Mouse (Mus musculus) heart, embryonic 15.5 days (tissue): ENCODE measurements around the gene Kat8. TPM values are rescaled to one million over a fixed set of nuclear protein-coding genes. Genes with fewer than 3 reads are reported as not detected.
"Not testable (repeated sequence)": the region's sequence is repeated elsewhere in the genome, so short reads cannot be mapped to it uniquely, and the experiment has no call there.

Source experiments
- ATAC-seq: fragments of 200-750 bp; cut with Nextera tagmentation; replicated peaks from 2 replicates; pipeline ENCODE4 v1.8.0; 2017; ENCODE audit warnings: low read depth, moderate TSS enrichment; ENCODE audit not compliant: insufficient number of reproducible peaks, insufficient read depth, low FRiP score
- H3K27ac ChIP-seq: fragments of 300-500 bp; sonication (generic); 2 replicates; pipeline ENCODE4 v1.5.1; 2015; ENCODE audit warnings: mild to moderate bottlenecking, inconsistent platforms
- H3K27me3 ChIP-seq: fragments of 300-500 bp; sonication (generic); 2 replicates; pipeline ENCODE4 v1.6.1; 2015; ENCODE audit warnings: inconsistent platforms
- H3K36me3 ChIP-seq: fragments of 300-500 bp; sonication (generic); 2 replicates; pipeline ENCODE4 v1.6.1; 2015; ENCODE audit warnings: mild to moderate bottlenecking, inconsistent platforms
- H3K4me1 ChIP-seq: fragments of 300-500 bp; sonication (generic); replicated peaks from 2 replicates; pipeline ENCODE4 v1.6.1; 2015; ENCODE audit warnings: inconsistent platforms
- H3K4me2 ChIP-seq: fragments of 300-500 bp; sonication (generic); 2 replicates; pipeline ENCODE4 v1.6.1; 2015; ENCODE audit warnings: inconsistent platforms, mild to moderate bottlenecking, moderate library complexity
- H3K4me3 ChIP-seq: fragments of 300-500 bp; sonication (generic); 2 replicates; pipeline ENCODE4 v1.5.1; 2015; ENCODE audit warnings: mild to moderate bottlenecking, inconsistent platforms
- H3K9ac ChIP-seq: fragments of 300-500 bp; sonication (generic); 2 replicates; pipeline ENCODE4 v1.6.1; 2015; ENCODE audit warnings: mild to moderate bottlenecking, inconsistent platforms
- H3K9me3 ChIP-seq: fragments of 300-500 bp; sonication (generic); replicated peaks from 2 replicates; pipeline ENCODE4 v1.6.1; 2016; ENCODE audit warnings: inconsistent platforms
- WGBS: fragments of 180-500 bp; shearing (Covaris S2); methylation state at CpG from one replicate; pipeline ENCODE4 v1.1.7; 2015; ENCODE audit warnings: mixed read lengths; 5-methylcytosine and 5-hydroxymethylcytosine counted together
- polyA plus RNA-seq: library from polyadenylated mRNA; unstranded; fragments of >200 nt; fragmentation: Nextera tagmentation; extraction: Ambion mirVana; gene quantifications from 2 replicates; pipeline ENCODE4 v1.2.1, GENCODE M21; 2015

Gene Kat8
- polyA plus RNA-seq, 1 experiment from 2014 or later = 23.5 TPM

DNA sequence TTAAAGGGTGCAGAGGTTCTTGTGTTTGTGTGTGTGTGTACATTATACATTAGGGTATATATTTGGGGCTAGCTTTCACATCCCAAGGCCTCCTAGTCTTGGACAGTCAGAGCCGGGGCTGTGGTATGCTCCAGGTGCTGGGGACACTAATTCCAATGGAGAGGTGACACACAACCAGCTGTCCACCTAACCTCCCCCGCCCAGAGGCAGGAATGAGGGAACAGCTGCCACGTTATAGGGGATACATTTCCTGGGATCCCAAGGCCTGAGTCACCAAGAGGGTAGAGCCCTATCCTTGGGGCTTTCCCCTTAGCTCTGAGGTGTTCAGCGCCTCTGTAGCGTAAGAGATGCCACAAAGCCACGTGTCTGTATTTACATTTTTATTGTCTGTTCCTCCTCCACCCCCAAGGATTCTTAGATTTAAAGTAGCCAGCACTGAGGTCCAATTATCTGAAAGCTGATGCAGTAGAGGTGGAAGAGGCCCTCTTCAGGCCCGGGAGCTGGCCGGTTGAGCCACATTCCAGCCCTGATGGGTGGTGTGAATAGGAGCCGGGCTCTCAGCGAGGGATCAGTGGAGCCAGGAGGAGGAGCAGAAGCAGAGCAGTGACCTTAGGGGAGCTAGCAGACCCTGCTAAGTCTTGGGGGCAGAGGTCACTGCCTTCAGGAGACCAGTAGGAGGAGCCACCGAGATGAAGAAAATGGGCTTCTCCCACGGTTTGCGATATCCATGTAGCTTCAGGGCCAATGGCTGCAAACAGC lies 20.1 kb downstream of the Kat8 start:
- peaks cover 27% of the 10 kb centered on the region for H3K27me3 ChIP-seq
- WGBS = 33% methylated on average over 13 of the region's 13 CpGs
- H3K9me3 ChIP-seq = no peaks in the 10 kb centered on the region
- no peaks in the 10 kb centered on the region for H3K36me3 ChIP-seq
- H3K4me1 ChIP-seq = peaks cover 30% of the 10 kb centered on the region
- H3K27ac ChIP-seq = no peak overlapping the region
- ATAC-seq = no peak
- H3K4me2 ChIP-seq = no peak overlapping the region
- no peak overlapping the region for H3K9ac ChIP-seq
- no peak overlapping the region for H3K4me3 ChIP-seq

GRCm38 (mm10) chr7:127934075-127934474 lies 21.8 kb downstream of the Kat8 start:
- WGBS = 80% methylated on average over 5 of the region's 5 CpGs
- Histone ChIP-seq H3K9ac (no peak overlapping the region), H3K27me3 (peaks cover 13% of the 10 kb centered on the region; the same call in 1 of the 2 replicates)

DNA sequence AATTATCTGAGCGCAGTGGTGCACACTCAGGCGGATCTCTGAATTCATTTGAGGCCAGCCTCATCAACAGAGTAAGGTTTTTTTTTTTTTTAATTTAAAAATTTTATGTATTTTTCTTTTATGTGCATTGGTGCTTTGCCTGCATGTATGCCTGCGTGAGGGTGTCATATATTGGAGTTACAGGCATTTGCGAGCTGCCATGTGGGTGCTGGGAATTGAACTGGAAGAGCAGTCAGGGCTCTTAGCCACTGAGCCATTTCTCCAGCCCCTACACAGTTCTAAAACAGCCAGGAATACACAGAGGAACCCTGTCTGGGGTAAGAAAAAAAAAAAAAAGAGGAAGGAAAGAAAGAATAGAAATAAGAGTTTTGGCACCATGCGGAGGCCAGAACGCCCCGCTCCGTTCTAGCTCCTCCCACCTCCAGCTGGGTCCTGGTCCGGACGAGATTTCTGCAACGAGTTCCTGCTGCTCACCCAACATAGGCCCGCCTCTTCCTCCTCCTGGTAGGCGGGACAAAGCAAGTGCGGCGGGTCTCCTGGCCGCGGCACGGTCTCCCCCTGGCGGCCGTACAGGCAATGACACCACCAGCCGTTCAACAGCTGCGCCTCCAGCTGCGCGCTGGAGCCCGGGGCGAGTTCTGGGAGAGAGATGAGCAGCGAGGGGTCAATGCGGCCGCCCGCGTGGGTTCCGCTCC lies 22.9 kb downstream of the Kat8 start:
- Histone ChIP-seq H3K4me1 (peaks cover 15% of the 10 kb centered on the region), H3K36me3 (no peaks in the 10 kb centered on the region), H3K4me3 (peak overlapping the region; percentile 85), H3K9me3 (no peaks in the 10 kb centered on the region), H3K4me2 (peak overlapping the region; percentile 97), H3K27ac (peak overlapping the region; percentile 70), H3K9ac (peak overlapping the region; percentile 88), H3K27me3 (peaks cover 5% of the 10 kb centered on the region; the same call in 1 of the 2 replicates)
- ATAC-seq = peak; percentile 94
- 7% methylated on average over 32 of the region's 32 CpGs for WGBS

More at GRCm38 (mm10) chr7:127934075-127934474, 21.8 kb downstream of the Kat8 start:
- Histone ChIP-seq H3K4me2 (no peak overlapping the region), H3K27ac (no peak overlapping the region), H3K4me1 (peaks cover 26% of the 10 kb centered on the region), H3K36me3 (no peaks in the 10 kb centered on the region), H3K9me3 (no peaks in the 10 kb centered on the region), H3K4me3 (no peak overlapping the region)
- ATAC-seq = no peak

GRCm38 (mm10) chr7:127935748-127936159 lies 23.4 kb downstream of the Kat8 start:
- WGBS = under 1% methylated on average over 38 of the region's 38 CpGs
- Histone ChIP-seq H3K9ac (peak overlapping the region; percentile 88), H3K4me3 (peak overlapping the region; percentile 85), H3K27me3 (no peaks in the 10 kb centered on the region; the same call in 1 of the 2 replicates), H3K4me2 (peak overlapping the region; percentile 97), H3K27ac (peak overlapping the region; percentile 70), H3K4me1 (peaks cover 15% of the 10 kb centered on the region), H3K9me3 (no peaks in the 10 kb centered on the region), H3K36me3 (no peaks in the 10 kb centered on the region)
- ATAC-seq = peak; percentile 10

DNA sequence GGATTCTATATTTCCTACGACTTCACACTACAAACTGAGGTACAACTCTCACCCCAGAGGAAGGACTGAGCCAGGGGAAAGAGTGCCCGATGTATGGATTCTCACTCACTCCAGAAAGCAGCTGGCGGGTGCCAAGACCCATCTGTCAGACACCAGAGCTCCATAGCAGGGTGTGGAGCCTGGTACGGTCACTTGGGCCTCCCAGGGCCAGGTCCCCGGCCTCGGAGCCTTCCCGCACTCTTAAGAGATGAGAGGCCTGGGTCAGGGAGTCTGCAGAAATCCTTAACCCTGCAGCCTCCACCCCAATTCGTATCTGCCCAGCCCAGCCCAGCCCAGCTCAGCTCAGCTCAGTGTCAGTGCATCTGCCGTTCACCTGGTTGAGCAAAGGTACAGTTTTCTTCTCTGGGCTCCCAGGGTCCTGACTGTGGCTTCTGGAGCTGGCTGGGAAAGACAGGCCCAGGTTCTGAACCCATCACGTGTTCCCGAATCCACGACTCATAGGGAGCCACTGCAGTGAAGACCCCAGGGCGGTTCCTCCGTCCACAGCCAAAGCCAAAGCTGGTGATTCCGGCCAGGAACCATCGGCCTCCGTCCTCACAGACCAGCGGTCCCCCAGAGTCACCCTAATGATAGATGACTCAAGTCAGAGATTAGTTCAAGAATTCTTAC lies 24.0 kb downstream of the Kat8 start:
- H3K9ac ChIP-seq = peak overlapping the region; percentile 88
- H3K36me3 ChIP-seq = no peaks in the 10 kb centered on the region
- H3K27ac ChIP-seq = peak overlapping the region; percentile 70; the same call in 1 of the 2 replicates
- no peak for ATAC-seq
- peaks cover 13% of the 10 kb centered on the region for H3K4me1 ChIP-seq
- peak overlapping the region; percentile 97 for H3K4me2 ChIP-seq
- WGBS = 53% methylated on average over 18 of the region's 18 CpGs
- no peaks in the 10 kb centered on the region for H3K27me3 ChIP-seq
- H3K9me3 ChIP-seq = no peaks in the 10 kb centered on the region
- peak overlapping the region; percentile 85 for H3K4me3 ChIP-seq

GRCm38 (mm10) chr7:127942097-127942496 lies 29.8 kb downstream of the Kat8 start:
- not testable (repeated sequence) for H3K4me2 ChIP-seq, H3K36me3 ChIP-seq, ATAC-seq, H3K4me3 ChIP-seq, H3K27ac ChIP-seq, H3K4me1 ChIP-seq, H3K9ac ChIP-seq, H3K9me3 ChIP-seq
- peaks cover 36% of the 10 kb centered on the region for H3K27me3 ChIP-seq
- 43% methylated on average over 2 of the region's 2 CpGs for WGBS

GRCm38 (mm10) chr7:127944614-127945013 lies 32.3 kb downstream of the Kat8 start:
- Histone ChIP-seq H3K4me1 (peaks cover 8% of the 10 kb centered on the region; the same call in 1 of the 2 replicates), H3K9me3 (no peaks in the 10 kb centered on the region), H3K36me3 (no peaks in the 10 kb centered on the region), H3K27me3 (peaks cover 36% of the 10 kb centered on the region), H3K4me3 (peak overlapping the region; percentile 24), H3K27ac (no peak overlapping the region), H3K9ac (0 out of 2 replicates have a peak overlapping the region, but pooled peaks have one; percentile 28), H3K4me2 (peak overlapping the region; percentile 49)
- ATAC-seq = peak; percentile 69; the same call in 1 of the 2 replicates
- WGBS = 12% methylated on average over 23 of the region's 23 CpGs

GRCm38 (mm10) chr7:127946470-127947023 lies 34.2 kb downstream of the Kat8 start, which contains the start of gene Prss36:
Gene Prss36, minus strand, starts transcription at chr7:127946725.
- H3K36me3 ChIP-seq = no peaks in the 10 kb centered on the region
- ATAC-seq = no peak
- no peaks in the 10 kb centered on the region for H3K9me3 ChIP-seq
- no peak within 1 kb of the TSS for H3K4me2 ChIP-seq
- no peak within 1 kb of the TSS for H3K4me3 ChIP-seq
- no peak within 1 kb of the TSS for H3K27ac ChIP-seq
- WGBS = 61% methylated on average over 6 of the region's 6 CpGs
- no peak within 1 kb of the TSS for H3K9ac ChIP-seq
- peaks cover 8% of the 10 kb centered on the region; the same call in 1 of the 2 replicates for H3K4me1 ChIP-seq
- H3K27me3 ChIP-seq = peaks cover 36% of the 10 kb centered on the region

GRCm38 (mm10) chr7:127952864-127953581 lies 40.7 kb downstream of the Kat8 start:
- Histone ChIP-seq H3K4me2 (no peak overlapping the region), H3K4me1 (no peaks in the 10 kb centered on the region), H3K9ac (no peak overlapping the region), H3K27me3 (no peaks in the 10 kb centered on the region), H3K36me3 (no peaks in the 10 kb centered on the region), H3K27ac (no peak overlapping the region), H3K4me3 (no peak overlapping the region), H3K9me3 (no peaks in the 10 kb centered on the region)
- ATAC-seq = no peak
- WGBS = 37% methylated on average over 13 of the region's 13 CpGs

GRCm38 (mm10) chr7:127959364-127959763 lies 47.0 kb downstream of the Kat8 start:
- 46% methylated on average over 5 of the region's 5 CpGs for WGBS
- no peaks in the 10 kb centered on the region for H3K9me3 ChIP-seq
- H3K4me1 ChIP-seq = no peaks in the 10 kb centered on the region
- no peak overlapping the region for H3K4me3 ChIP-seq
- no peaks in the 10 kb centered on the region for H3K27me3 ChIP-seq
- H3K9ac ChIP-seq = no peak overlapping the region
- ATAC-seq = no peak
- no peaks in the 10 kb centered on the region for H3K36me3 ChIP-seq
- H3K27ac ChIP-seq = no peak overlapping the region
- H3K4me2 ChIP-seq = no peak overlapping the region
